Mouse (Mus musculus) CD4-positive, CD25-positive, alpha-beta regulatory T cell, adult 2 months (primary cell): ENCODE results near the gene Tubb1.

Source experiments
- DNase-seq: peaks from one replicate; pipeline ENCODE4 v3.0.0-alpha.2; 2012; ENCODE audit warnings: low read depth, low spot score

Gene Tubb1

GRCm38 (mm10) chr2:174450353-174450752 is at the start of gene Tubb1:
TSS of gene Tubb1 (plus strand) at chr2:174450695.
- no peak for DNase-seq

GRCm38 (mm10) chr2:174410222-174410621 is 40.3 kb upstream of the Tubb1 start:
- DNase-seq, result no peak

- DNase-seq, result no peak
Measured at GRCm38 (mm10) chr2:174413127-174413526, 37.4 kb upstream of the Tubb1 start.

GRCm38 (mm10) chr2:174415001-174415730 is 35.3 kb upstream of the Tubb1 start:
- no peak for DNase-seq

- peak; percentile 99 for DNase-seq
Measured at GRCm38 (mm10) chr2:174415731-174416310, 34.7 kb upstream of the Tubb1 start, which contains the start of gene Nelfcd. TSS of gene Nelfcd (plus strand) at chr2:174415804.

DNA sequence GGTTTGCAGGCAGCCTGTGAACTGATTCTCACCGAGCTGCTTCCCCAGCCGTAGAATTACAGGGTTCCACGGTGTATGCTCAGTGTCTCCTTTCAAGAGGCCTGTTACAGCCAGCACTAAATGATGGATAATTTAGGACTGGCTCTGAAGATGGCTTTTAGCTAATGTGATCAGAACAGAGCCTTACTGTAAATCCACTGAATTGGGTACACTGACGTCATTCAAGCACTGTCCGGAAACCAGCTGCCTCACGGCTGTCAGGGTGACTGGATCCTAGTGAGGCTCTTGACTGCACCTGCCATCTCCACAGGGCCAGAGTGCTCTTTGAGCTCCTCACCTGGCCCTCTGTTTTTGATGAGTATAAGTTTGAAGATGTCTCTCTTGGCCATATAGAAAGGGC is 29.4 kb upstream of the Tubb1 start:
- no peak for DNase-seq

DNA sequence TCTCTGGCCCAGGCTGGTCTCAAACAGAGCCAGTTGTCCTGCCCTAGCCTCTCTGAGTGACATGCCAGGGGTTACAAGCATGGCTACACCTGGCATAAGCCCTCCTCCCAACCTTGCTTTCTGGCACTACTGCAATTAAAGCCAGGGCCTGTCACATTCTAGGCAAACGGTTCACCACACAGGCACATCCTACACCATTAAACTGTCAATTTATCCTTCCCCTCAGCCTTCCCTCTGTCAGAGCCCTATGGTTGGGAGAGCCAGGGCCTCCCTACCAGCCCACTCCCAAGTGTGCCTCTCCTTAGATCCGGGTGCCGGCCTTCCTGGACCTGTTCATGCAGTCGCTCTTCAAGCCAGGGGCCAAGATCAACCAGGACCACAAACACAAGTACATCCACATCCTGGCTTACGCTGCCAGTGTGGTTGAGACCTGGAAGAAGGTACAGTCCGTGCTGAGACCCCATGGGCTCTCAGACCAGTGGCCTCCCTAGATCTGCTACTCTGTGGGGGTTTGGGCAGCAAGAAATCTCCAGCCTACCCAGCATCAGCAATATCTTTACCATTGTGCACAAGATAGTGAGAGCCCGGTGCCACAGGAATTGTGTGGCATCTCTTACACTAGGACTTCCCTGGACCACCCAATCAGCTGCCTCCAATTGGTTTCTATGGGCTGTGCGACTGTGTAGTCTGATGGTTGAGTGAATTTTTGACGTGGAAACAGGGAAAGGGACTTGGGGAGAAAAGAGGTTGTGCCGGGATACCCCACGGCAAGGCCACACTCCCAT is 26.0 kb upstream of the Tubb1 start:
- DNase-seq, result no peak

DNA sequence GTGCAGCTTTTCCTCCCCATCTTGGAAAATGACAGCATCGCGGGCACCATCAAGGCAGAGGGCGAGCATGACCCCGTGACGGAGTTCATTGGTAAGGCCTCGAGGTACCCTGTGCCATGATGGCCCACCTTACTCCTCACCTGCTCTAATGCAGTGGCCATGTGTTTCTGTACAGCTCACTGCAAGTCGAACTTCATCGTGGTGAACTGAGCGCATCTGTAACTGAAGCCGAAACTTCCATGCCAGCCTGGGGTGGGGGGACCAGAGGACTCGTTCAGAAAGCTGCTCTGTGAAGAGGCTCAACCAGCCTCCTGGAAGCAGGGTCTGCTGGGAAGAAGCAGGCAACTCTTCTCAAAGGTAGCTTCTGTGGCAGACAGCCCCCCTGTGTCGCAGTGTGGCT is 23.6 kb upstream of the Tubb1 start:
- DNase-seq, result no peak

DNA sequence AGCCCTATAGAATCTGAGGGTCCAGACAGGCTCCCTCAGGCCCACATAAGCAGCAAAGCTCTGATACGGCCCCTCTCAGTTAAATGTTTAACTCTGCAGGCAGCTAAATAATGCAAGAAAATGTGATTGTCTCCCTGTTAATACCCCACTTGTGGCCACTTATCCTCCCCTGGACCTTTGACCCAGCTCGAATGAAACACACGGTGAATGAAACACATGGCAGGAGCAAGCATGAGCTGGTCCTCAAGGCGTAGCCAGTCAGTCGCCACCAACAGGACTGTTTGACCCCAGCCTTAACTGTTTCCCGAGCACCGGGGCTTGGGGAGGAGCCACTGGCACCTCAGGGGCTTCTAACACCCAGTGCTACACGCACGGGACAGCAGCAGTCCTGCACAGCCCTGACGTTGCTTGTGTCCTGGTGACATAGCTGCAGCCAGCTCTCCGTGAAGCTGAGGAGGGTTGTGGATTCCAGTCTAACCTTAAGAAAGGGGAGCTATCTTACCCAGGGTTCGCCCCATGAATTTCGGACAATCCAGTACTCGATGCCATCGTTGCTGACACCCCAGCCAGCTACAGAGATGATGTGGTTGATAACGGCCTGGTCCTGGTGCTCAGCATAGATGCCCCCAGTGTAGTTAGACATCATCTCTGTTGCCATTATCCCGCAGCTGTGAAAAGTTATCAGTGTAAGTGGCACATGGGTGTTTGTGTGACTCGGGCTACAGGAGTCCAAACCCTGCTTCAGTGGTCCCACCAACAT is 22.2 kb upstream of the Tubb1 start:
- no peak for DNase-seq

DNA sequence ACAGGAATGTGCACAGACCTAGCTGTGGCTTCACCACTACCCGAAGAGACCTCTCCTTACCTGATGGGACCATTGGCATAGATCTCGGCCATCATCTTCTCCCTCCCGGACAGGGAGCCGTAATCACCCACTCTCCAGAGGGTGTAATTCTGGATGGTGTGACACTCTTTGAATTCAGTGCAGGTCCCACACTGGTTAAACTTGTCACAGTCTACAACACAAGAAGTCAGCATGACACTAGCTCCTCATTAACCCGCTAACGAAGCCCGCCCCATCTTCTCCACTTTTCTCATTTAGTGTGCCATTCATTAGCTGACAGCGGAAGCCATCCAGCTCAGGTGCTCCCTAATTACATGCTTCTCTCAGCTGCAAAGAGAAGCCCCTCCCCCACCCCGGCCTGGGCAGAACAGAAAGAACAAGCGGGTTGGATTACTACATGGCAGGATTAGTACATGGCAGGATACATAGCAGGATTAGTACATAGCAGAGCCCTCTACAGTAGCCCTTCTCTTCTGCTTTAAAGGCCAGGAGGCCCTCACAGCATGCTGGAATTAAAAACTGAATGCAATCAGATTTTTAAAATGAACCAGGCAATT is 21.4 kb upstream of the Tubb1 start:
- DNase-seq, result no peak

DNA sequence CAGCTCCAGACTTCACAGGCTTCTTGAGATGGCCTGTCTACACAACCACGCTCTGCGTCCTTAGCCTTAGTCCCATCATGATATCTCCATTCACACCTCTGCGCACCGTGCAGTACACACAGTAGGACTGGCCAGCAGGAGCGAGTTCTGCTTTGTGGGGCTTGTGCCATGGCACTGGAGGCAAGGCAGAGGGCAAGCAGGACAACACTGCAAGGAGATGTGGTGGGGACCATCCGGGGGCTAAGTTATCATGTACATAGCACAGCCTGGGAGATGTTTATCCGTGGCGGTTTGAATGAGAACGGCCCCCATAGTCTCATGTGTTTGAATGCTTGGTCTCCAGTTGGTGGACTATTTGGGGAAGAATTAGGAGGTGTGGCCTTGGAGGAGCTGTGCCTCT is 15.6 kb upstream of the Tubb1 start:
- no peak for DNase-seq

DNA sequence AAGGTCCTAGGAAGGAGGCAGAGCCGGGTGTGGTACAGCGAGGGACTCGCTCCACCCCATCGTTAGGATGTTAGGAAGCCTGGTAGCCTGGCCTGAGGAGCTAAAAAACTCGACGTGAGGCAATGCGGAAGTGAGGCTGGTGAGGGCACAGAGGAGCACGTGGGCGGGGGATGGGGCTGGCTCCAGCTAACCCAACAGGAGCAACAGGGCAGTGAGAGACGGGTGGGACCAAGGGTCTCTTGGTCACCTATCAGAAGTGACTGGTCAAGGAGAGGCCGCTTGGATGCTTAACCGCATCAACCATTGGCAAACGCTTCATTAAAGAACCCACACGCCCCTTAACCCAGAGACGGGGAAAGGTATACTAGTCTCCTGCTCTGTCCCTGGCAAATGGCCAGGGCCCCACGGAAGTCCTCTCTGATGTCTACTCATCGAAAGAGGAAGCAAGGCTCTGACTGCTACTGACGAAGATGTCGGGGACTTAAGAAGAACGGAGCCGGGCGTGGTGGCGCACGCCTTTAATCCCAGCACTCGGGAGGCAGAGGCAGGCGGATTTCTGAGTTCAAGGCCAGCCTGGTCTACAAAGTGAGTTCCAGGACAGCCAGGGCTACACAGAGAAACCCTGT is 14.3 kb upstream of the Tubb1 start:
- DNase-seq, result peak; percentile 34

- DNase-seq, result no peak
Measured at GRCm38 (mm10) chr2:174436916-174437696, 13.4 kb upstream of the Tubb1 start.

- DNase-seq, result peak; percentile 30
Measured at GRCm38 (mm10) chr2:174437697-174437982, 12.9 kb upstream of the Tubb1 start.

DNA sequence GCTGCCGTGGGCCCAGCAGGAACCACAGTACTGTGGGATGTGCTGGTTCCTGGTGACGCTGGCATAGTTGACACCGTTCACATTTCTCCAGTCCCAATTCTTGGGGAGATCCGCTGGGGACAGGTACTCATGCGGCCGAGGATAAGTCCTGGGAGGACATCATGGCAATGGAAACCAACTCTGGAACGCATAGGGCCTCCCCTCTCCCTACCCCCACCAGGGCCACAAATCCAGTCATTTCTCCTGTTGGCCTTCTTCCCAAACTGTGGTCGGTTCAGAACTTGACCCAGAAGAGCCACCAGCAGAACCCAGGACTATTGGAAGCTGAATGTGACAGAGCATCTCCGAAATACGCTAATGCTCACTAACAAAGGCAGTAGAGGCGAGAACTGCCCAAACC is 12.3 kb upstream of the Tubb1 start:
- no peak for DNase-seq

DNA sequence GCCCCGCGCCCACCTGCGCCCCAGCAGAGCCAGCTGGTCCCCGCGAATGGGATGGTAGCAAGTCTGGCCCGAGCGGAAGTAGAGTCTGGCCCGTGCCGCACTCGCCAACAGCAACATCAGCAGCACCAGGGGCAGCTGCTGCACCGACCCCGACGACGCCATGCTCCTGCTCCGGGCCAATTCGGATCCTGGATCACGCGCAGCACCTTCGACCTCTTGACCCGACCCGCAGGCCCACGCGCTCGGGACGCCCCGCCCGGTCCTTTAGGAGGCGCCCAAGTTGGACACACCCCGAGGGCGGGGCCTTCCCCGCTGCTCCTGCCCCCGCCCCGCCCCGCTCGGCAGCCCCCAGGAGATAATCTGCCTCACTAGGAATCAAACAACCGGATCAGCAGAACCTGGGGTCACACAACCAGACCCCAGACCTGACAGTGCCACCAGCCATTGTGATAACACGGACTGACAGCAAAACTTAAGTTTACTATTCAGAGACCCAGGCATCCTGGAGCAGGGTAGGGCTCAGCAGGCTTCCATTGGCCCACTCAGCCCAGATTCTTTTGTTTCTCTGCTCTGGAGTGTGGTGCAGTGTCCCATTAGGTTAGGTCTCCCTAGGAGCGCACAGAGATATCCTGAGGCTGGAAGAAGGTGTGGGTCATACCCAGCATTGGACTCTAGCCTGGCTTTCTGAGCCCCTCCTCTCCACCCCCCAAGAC is 11.6 kb upstream of the Tubb1 start, which contains the start of gene Ctsz:
Gene Ctsz (minus strand): TSS at position 303 of the 713 bp plus-strand sequence.
- peak; percentile 81 for DNase-seq

- no peak for DNase-seq
Measured at GRCm38 (mm10) chr2:174439450-174439838, 11.1 kb upstream of the Tubb1 start.

DNA sequence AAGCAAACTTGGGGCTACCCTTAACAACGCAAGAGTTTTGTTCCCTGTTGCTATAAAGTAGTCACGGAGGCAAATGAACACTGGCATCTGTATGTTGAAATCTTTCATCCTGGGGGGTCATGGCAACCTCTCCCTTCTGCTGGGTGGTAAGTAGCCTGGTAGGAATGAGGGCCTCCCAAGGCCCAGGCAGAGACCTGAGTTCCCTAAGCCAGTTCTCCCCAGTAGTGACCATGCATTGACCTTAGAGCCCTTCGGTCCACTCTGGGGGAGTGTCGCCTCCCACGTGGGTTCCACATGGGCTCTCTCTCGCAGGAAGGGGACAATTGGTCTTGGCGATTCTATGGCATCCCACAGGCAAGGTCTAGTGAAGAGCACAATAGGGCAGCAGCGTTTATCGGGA is 10.5 kb upstream of the Tubb1 start:
- no peak for DNase-seq

DNA sequence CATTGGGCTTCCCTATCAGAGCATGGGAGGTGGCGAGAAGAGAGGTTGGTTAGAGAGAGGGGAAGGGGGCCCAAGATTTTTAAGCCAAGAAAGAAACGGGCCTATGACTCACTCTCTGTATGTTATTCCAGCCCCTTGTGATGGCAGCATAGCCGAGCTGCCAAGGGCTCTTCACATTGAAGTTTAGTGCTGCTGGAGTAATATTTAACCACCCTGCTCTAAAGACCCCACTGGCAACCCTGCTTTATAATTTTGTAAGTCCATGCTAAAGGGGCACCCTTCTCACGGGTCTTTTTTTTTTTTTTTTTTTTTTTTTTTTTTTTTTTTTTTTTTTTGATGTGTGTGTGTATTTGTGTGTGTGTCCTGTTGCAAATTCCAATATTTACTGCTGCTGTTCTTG is 8.6 kb upstream of the Tubb1 start:
- DNase-seq, result no peak

DNA sequence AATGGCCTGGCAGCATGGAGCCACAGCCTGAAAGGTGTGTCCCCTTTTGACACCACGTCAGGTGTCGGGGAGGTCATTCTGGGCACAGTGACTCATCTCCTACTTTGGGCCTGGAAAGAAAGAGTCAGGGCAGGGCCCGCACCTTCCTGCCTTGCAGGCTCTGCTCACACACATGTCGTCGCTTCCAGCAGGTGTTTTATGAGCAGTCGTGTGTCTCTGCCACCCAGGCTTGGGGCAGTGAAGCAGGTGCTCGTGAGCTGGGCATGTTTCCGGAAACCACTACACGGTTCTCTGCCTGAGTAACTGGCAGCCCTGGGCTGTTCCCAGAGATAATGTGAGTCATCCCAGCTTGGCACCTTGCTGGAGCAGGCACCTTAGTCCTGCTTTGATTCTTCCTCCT is 8.0 kb upstream of the Tubb1 start:
- peak; percentile 49 for DNase-seq
